Mouse (Mus musculus) heart, adult 8-10 months (tissue): Measurements from ENCODE around the gene Gm45799. TPM values are rescaled to one million over a fixed set of nuclear protein-coding genes. Genes with fewer than 3 reads are reported as not detected.

Experiments used
- DNase-seq: peaks from one replicate; pipeline ENCODE4 v3.0.0; 2022; ENCODE audit warnings: low spot score
- total RNA-seq, 4 experiments: library from RNA; stranded (reverse); gene quantifications; 2 replicates each; pipeline ENCODE4 v1.2.4; 2022

The Gm45799 gene
- 1 to 10 TPM; 1.1 to 6.9 (median 1.8) TPM for total RNA-seq

GRCm38 (mm10) chr7:105640233-105640893 lies at the start of gene Gm45799, which contains the start of gene Arfip2:
Gene Gm45799 (plus strand): TSS chr7:105640552.
Gene Arfip2 (minus strand): TSS chr7:105640416.
- peak; percentile 98 for DNase-seq

- peak; percentile 66 for DNase-seq
These were observed 37.3 kb upstream of the Gm45799 start for GRCm38 (mm10) chr7:105602860-105603623.

DNA sequence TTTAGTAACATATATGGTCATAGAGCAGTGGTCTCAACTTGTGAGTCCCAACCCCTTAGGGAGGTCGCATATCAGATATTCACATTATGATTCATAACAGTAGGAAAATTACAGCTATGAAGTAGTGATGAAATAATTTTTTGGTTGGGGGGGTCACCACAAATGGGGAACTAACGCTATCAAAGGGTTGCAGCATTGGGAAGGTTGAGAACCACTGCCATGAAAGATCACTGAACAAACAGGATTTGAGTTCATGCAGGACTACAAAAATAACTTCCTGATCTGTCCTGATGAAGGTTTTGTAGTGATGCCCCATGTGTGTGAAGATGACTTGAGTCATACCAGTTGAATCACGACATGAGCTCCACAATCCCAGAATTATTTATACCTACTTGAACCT lies 31.9 kb upstream of the Gm45799 start:
- DNase-seq: no peak

GRCm38 (mm10) chr7:105611767-105612166 lies 28.6 kb upstream of the Gm45799 start:
- no peak for DNase-seq

DNA sequence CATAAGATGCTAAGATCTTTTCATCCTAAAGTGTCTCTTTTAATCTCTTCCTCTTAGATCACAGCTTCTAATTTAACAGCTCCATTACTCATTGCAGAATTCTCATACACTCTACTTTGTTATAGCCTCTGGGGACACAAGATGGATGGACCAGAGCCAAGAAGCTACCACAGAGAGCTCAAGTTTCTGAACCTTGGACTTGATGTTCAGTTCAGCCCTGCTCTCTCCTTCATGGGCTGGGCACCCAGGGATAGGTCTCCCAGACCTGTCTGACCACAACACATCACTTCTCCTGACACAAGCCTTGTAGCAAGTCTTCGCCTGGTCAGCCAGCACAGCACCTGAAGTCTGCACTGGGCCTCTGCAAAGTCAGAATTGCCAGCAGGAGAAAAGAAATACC lies 26.0 kb upstream of the Gm45799 start:
- DNase-seq: no peak

- no peak for DNase-seq
These were observed 24.6 kb upstream of the Gm45799 start for GRCm38 (mm10) chr7:105615720-105616119.

GRCm38 (mm10) chr7:105616561-105616960 lies 23.8 kb upstream of the Gm45799 start:
- peak; percentile 38 for DNase-seq

- DNase-seq: no peak
These were observed 22.5 kb upstream of the Gm45799 start for GRCm38 (mm10) chr7:105617810-105618209.

DNA sequence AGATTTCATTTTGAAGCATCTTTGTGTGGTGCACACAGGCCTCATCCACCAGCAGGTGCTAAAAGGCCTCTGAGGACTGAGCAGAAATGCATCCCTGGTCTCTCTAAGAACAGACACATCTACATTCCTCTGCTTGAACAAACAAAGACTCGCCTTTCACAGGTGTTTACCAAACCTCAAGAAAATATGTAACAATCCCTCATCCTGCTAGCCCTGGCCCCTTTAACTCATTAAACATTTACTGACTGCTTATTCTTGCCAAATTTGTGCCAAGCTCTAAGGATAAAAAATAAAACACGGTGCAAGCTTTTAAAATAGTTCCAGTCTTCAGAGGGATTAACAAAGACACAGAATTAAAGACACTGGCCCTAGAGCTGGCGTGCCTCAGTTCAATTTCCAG lies 20.7 kb upstream of the Gm45799 start:
- no peak for DNase-seq

DNA sequence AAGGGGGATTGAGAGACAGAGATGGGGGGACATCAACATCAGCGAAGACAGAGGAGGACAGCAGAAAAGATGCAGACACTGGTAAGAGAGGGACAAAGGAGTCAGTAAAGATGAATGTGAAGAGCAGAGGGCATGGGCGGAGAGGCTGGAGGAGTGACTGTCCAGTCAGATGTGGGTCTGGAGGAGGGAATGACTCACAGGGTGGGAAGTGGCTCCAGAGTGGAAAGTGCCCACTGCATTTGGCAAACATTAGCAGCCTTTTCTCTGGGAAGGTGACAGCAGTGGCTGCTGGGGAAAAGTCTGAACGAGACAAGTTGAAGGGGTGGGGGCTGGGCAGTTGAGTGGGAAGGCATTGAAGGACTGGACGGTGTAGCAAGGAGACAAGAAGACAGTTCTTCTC lies 19.3 kb upstream of the Gm45799 start:
- DNase-seq: no peak

GRCm38 (mm10) chr7:105621646-105622292 lies 18.6 kb upstream of the Gm45799 start:
- DNase-seq: no peak

DNA sequence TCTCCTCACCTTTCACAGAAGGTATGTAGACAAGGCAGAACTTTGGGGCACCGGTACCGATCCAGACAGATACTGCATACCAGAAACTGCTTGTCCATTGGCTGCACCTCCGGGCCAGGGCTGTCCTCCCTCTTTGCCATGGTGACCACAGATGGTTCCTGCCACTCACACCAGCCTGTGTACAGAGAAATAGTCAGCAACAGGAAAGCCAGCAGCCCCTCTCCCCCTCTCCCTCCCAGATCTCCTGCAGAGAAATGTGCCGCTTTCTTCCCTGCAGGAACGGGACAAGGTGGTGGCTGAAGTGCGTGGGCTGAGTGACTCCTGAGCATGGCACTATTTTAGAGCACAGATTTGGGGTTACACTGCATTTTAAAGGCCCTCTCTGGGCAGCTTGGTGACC lies 15.0 kb upstream of the Gm45799 start:
- DNase-seq: no peak

DNA sequence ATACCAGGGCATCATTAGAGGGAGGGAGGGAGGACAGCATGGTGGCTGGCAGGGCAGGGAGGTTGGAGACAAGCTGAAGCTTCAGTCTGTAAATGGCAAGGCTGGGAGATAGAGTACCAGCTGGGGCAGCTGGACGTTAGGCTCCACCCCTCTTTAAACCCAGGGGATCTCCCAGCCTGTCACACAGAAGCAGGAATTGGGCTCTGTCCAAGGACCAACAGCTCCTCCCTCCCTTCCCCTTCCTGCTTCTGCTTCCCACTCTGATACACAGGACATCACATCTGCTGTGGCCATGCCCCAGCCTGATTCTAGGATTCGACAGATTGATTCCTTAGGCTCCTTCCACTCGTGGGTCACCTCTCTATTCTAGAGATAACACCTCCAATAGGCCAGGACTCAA lies 11.7 kb upstream of the Gm45799 start:
- peak; percentile 90 for DNase-seq

- DNase-seq: no peak
These were observed 7.8 kb upstream of the Gm45799 start for GRCm38 (mm10) chr7:105632551-105632972.

DNA sequence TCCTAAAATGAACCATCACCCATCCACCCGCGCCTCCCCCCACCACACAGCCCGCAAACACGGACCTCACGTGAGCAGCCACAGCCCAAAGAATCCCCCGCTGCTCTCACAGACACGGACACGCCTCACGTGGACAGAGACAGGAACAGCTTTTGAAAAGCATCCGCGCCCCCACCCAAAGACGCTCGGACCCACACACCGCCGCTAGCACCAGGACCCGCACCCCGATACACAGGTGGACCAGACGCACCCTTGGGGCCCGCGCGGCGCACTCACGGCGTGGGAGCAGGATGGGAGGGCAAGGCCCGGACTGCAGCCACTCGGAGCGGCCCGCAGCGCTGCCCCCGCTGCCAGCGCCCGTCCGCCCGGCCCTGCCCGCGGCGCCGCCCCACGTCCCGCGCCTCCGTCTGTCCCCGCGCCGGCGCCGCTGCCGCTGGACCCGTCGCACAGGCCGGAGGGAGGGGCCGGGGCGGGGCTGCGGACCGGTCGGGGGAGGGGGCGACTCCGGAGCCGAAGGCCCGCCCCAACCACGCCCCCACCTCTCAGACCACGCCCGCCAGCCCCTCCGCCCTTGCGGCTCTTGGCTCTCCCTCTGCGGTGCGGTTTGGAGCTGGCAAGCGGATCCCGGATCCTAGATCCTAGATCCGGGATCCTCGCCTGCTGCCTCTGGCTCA lies 7.1 kb upstream of the Gm45799 start, which contains the start of gene Trim3:
Gene Trim3, minus strand, starts transcription at position 445 of the 674 bp plus-strand sequence.
- peak; percentile 84 for DNase-seq

GRCm38 (mm10) chr7:105633801-105634135 lies 6.6 kb upstream of the Gm45799 start:
- DNase-seq: no peak

DNA sequence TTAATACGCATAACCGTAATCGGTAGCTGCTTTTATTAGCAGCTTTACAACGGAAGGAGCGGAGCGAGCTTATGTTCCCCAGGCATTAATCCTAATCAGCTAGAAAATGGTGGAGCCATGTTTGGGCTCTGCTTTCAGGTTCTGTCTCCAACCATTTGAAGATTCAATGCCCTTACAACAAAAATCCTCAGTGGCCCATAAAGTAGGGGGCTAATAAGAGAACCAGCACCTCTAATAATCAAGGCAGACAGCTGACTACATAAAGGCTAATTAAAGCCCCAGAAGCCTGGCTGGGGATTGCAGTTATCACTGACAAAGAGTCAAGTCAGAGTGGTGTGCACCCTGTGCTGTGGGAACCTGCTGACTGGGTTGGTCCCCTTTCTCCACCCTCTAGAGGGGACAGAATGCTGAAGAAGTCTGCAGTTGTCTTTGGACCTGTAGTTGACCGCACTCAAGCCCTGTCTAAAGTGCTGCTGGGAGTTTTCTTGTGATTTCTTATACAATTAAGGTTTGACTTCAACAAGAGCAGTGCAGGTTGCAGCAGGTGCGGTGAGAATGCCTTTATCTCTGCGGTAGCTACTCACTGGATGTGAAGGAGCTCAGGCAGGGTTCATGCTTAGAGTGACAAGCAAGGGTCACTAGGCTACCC lies 6.0 kb upstream of the Gm45799 start:
- no peak for DNase-seq

DNA sequence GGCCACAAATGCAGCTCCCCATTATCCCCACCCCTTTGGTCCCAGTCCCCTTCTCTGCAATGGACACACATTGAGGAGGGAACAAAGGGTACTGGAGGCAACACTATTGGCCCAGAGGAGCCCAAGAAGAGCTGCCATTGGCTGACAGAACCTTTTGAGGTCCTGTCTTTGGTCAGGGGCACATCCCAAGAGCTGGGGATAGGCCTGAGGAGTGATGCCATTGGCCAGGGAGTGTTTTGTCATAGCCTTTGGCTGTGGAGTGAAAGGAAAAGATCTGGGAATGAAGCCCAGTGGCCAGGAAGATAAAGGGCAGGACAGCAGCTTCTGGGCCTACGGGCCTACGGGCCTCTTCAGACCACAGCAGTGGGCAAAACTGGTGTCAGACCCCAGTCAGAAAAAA lies 4.6 kb upstream of the Gm45799 start:
- DNase-seq: no peak

DNA sequence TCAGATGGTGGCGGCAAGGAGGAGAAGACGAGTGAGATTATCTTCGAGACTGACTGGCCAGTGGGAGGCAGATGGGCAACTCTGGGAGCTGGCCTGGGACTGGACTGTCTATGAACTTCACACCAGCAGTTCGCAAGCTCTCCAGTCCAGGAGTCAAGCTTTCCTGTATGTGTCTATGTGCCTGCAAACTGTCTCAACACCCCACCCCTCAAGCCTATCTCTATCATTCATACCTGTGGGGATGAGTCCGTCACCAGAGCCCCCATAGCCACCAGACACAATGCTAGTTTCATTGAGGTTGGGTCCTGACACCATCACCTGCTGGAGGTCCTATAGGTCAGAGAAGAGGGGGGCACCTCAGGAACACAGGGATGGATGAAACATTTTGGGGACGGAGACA lies 1.6 kb upstream of the Gm45799 start:
- no peak for DNase-seq

DNA sequence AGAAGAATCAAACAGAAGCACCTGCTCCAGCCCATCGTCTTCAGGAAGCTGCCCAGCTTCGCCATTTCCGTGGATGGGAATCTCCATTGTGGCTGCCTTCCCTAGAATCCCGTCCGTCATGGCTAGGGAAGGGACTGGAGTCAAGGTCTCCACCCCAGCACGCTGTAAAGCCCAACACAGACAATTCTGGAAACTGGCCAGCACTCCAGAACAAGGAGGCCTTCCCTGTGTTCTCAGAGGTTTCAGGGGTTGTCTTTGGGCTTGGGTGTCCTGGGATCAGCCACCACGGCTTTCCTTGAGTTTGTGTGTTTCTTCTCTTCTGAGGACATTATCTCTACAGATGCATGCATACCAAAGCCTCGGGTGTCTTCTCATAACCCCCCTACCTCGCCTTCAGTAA lies 1.0 kb upstream of the Gm45799 start:
- no peak for DNase-seq

DNA sequence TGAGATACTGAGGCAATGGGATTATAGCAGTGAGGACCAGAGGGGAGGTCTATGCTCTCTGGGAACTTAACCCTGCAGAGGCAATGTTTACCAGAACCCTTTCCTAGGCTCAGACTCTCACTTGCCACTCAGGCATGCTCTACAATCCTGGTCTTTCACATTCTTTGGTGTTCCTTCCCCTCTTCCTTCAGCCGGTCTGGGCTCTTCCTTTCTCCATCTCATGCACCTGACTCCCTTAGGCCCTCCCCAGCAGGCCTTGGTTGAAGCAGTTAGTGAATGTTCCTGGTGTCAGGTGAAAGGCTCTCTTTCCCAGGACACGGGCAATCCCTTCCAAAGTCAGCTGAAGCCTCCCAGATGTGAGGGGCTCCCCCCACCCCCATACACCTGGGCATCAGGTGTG lies 596 bp upstream of the Gm45799 start, which contains the start of gene Timm10b:
Gene Timm10b, plus strand, starts transcription at position 301 of the 400 bp plus-strand sequence.
- DNase-seq: no peak

DNA sequence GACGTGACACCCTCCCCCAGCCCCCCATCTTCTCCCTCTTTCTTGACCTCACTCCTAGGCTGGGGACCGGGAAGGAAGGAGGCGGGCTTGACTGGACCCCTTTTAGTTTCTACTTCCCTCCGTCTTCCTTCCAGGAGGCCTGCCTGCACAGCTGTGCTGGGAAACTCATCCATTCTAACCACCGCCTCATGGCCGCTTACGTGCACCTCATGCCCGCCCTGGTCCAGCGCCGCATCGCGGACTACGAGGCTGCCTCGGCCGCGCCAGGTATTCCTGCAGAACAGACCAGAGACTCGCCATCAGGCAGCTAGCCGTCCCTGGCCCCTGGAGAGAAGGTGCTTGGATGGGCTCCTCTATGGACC lies 523 bp downstream of the Gm45799 start:
- DNase-seq: no peak
